Mouse (Mus musculus) R1 (cell line): ENCODE data around the gene Disp2.

Experiments used
- DNase-seq: peaks from one replicate; pipeline ENCODE4 v3.0.0-alpha.2; 2018; ENCODE audit warnings: low read depth, low spot score

Disp2 gene

GRCm38 (mm10) chr2:118779504-118780480 lies at the start of gene Disp2:
Disp2 (plus strand) TSS chr2:118779719.
- DNase-seq = peak; percentile 92

GRCm38 (mm10) chr2:118729816-118730621 lies 49.5 kb upstream of the Disp2 start:
- no peak for DNase-seq

- DNase-seq = peak; percentile 31
These were observed 49.0 kb upstream of the Disp2 start for GRCm38 (mm10) chr2:118730622-118730915.

GRCm38 (mm10) chr2:118731981-118732380 lies 47.5 kb upstream of the Disp2 start:
- DNase-seq = no peak

- DNase-seq = no peak
These were observed 46.2 kb upstream of the Disp2 start for GRCm38 (mm10) chr2:118733341-118733740.

- DNase-seq = no peak
These were observed 39.2 kb upstream of the Disp2 start for GRCm38 (mm10) chr2:118740341-118740740.

GRCm38 (mm10) chr2:118741183-118741582 lies 38.3 kb upstream of the Disp2 start:
- DNase-seq = no peak

- DNase-seq = peak; percentile 74
These were observed 36.1 kb upstream of the Disp2 start for GRCm38 (mm10) chr2:118743261-118743943.

GRCm38 (mm10) chr2:118744621-118745020 lies 34.9 kb upstream of the Disp2 start:
- DNase-seq = no peak

- peak; percentile 86 for DNase-seq
These were observed 34.2 kb upstream of the Disp2 start, which contains the start of gene Inafm2 for GRCm38 (mm10) chr2:118745232-118745884. Inafm2 (plus strand) TSS chr2:118745758.

GRCm38 (mm10) chr2:118745915-118746901 lies 33.3 kb upstream of the Disp2 start:
- peak; percentile 36 for DNase-seq

GRCm38 (mm10) chr2:118747301-118747960 lies 32.1 kb upstream of the Disp2 start:
- DNase-seq = no peak

GRCm38 (mm10) chr2:118749341-118749884 lies 30.1 kb upstream of the Disp2 start:
- peak; percentile 47 for DNase-seq

- no peak for DNase-seq
These were observed 29.0 kb upstream of the Disp2 start for GRCm38 (mm10) chr2:118750476-118750875.

GRCm38 (mm10) chr2:118751896-118752791 lies 27.4 kb upstream of the Disp2 start:
- DNase-seq = no peak

- DNase-seq = no peak
These were observed 26.8 kb upstream of the Disp2 start for GRCm38 (mm10) chr2:118752792-118753108.

GRCm38 (mm10) chr2:118754143-118754542 lies 25.4 kb upstream of the Disp2 start:
- no peak for DNase-seq

GRCm38 (mm10) chr2:118755407-118755806 lies 24.1 kb upstream of the Disp2 start:
- no peak for DNase-seq
